Mouse (Mus musculus): ENCODE measurements around the gene Fam131b.
A peak's percentile ranks its signal among the peaks of the same experiment; 100 is the strongest.

Gene Fam131b

GRCm38 (mm10) chr6:42355794-42356600 is 31.6 kb upstream of the Fam131b start:
- no peak for DNase-seq (ENCODE audit: low read depth)

- DNase-seq (ENCODE audit: low read depth), result no peak
Measured at GRCm38 (mm10) chr6:42355366-42355765, 30.9 kb upstream of the Fam131b start.

GRCm38 (mm10) chr6:42354076-42355019 is 29.9 kb upstream of the Fam131b start:
- peak; percentile 34 for DNase-seq (ENCODE audit: low read depth)

GRCm38 (mm10) chr6:42353180-42353579 is 28.7 kb upstream of the Fam131b start:
- no peak for DNase-seq (ENCODE audit: low read depth)

GRCm38 (mm10) chr6:42352486-42352846 is 28.0 kb upstream of the Fam131b start:
- DNase-seq (ENCODE audit: low read depth), result no peak

- peak; percentile 29 for DNase-seq (ENCODE audit: low read depth)
Measured at GRCm38 (mm10) chr6:42351776-42352485, 27.5 kb upstream of the Fam131b start.

- peak; percentile 10 for DNase-seq (ENCODE audit: low read depth)
Measured at GRCm38 (mm10) chr6:42350968-42351775, 26.7 kb upstream of the Fam131b start.

- no peak for DNase-seq (ENCODE audit: low read depth)
Measured at GRCm38 (mm10) chr6:42350021-42350967, 25.9 kb upstream of the Fam131b start.

- peak; percentile 91 for DNase-seq (ENCODE audit: low read depth)
Measured at GRCm38 (mm10) chr6:42349426-42350020, 25.1 kb upstream of the Fam131b start, which contains the start of gene Zyx. Gene Zyx (plus strand): TSS chr6:42349630.

- peak; percentile 79 for DNase-seq (ENCODE audit: low read depth)
Measured at GRCm38 (mm10) chr6:42349006-42349425, 24.6 kb upstream of the Fam131b start.

GRCm38 (mm10) chr6:42348281-42349005 is 24.0 kb upstream of the Fam131b start:
- peak; percentile 11 for DNase-seq (ENCODE audit: low read depth)

GRCm38 (mm10) chr6:42344255-42344654 is 19.8 kb upstream of the Fam131b start:
- DNase-seq (ENCODE audit: low read depth), result no peak

GRCm38 (mm10) chr6:42343361-42344120 is 19.1 kb upstream of the Fam131b start:
- peak; percentile 46 for DNase-seq (ENCODE audit: low read depth)

GRCm38 (mm10) chr6:42342171-42342570 is 17.7 kb upstream of the Fam131b start:
- DNase-seq (ENCODE audit: low read depth), result no peak

GRCm38 (mm10) chr6:42339981-42340380 is 15.5 kb upstream of the Fam131b start:
- DNase-seq (ENCODE audit: low read depth), result no peak

- no peak for DNase-seq (ENCODE audit: low read depth)
Measured at GRCm38 (mm10) chr6:42339189-42339588, 14.7 kb upstream of the Fam131b start.

GRCm38 (mm10) chr6:42330946-42331345 is 6.5 kb upstream of the Fam131b start:
- DNase-seq (ENCODE audit: low read depth), result no peak

GRCm38 (mm10) chr6:42330216-42330615 is 5.8 kb upstream of the Fam131b start:
- no peak for DNase-seq (ENCODE audit: low read depth)
